Mouse (Mus musculus) yolk sac, embryonic 10.5 days (tissue): ENCODE results near the gene Slc43a2.
A peak's percentile ranks its signal among the peaks of the same experiment; 100 is the strongest.

Source experiments
- DNase-seq: peaks from one replicate; pipeline ENCODE4 v3.0.0-alpha.2; 2017; ENCODE audit warnings: low spot score

Gene Slc43a2

DNA sequence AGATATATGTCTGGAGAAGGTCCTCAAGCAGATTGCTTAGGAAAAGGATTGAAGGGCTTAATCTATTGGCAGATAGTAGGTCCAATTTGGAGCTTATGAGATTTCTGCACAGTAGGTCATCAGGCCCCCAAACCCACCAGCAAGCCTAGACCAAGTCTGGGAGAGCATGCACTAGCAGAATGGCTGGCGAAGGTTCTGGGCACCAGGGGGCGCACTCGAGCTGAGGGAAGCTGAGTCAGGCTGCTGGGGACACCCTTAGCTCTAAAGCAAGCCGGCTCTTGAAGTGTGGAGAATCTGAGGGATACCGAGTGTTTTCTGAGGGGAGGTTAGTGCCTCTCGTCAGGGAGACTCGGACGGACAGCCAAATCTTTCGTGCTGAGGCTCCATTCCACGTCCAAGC, 1.2 kb upstream of the Slc43a2 start:
- peak; percentile 90 for DNase-seq

DNA sequence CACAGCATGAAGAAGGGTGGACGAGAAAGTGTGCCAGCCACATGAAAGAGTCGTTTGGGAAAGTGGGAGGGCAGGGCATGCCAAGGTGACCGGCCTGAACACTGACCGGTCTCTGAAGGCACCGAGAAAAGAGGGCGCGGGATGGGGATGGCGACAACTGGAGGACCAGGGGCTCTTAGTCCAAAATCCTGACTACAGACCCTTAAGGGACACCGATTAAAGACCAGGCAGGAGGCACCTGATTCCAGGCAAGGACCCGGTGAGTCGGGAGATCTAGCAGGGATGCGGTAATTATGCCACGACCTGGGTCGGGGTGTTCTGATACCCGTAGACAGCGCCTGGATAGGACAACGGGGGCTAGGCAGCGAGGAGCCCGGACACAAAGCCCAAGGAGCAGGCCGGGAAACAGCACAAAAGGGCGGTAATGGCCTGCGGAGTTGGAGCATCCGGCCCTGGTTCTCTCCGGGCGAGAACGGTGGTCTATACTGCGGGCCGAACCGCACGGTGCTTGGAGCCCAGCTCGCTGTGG, 585 bp upstream of the Slc43a2 start:
- DNase-seq: no peak

DNA sequence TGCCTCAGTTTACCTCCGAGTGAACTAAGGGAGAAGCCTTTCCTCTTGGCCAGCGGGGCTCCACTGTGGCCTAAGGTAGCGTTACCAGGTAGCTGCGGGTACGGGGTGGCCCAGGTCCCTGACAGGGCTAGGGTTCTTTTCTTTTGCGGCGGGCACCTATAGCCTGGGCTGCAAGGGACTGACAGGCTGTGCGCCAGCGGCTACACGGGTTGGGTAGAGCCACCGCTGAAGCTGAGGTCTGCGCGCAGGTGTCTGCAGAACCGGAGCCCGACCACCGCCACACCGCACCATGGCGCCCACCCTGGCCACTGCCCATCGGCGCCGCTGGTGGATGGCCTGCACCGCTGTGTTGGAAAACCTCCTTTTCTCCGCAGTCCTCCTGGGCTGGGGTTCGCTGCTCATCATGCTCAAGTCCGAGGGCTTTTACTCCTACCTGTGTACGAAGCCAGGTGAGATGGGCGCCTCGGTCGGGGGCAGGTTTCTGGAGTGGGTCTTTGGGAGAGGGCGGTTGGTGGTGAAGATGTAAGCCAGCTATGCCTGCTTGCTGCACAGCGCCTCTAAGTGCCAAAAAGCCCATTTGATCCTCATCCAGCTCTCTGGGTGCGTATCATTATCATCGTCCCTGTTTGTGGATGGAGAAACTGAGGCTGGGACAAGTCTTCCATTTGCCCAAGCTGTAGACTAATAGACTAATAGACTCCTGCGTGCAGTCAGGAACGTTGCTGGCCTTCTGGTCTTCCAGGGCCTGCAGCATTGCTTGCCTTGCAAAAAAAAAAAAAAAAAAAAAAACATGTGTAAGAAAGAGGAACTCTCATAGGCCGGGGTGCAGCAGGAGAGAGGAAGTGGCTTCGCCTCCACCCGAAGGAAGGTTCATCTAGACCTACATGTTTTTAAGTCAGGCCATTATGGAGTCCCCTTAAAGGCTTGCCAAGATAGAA, 1.1 kb downstream of the Slc43a2 start:
- DNase-seq: no peak

DNA sequence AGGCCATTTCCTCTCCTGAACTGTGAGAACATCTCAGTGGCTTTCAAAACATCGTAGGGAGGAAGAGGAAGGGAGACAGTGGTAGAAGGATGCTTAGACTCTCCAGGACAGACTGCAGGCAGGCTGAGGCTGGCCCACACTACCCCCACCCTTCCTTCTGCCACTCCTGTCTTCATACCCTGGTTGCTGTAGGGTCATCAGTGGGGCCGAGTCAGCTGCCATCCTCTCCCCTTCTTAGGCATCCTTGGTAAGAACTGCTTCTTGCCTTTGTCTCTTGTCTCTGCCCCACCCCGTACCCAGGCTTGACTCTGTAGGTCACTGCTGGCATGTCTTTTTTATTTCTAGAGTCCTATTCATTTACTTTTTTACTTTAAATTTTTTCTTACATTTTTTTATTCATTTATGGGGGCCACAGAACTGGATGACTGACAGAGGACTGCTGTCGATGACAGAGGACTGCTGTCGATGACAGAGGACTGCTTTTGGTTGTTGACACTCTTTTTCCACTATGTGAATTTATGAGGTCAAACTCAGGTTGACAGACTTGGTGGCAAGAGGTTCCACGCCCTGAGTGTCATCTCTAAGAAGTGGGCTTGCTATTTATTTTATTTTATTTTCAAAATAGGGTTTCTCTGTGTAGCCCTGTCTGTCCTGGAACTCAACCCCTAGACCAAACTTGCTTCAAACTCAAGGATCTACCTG, 2.0 kb downstream of the Slc43a2 start:
- DNase-seq: no peak

DNA sequence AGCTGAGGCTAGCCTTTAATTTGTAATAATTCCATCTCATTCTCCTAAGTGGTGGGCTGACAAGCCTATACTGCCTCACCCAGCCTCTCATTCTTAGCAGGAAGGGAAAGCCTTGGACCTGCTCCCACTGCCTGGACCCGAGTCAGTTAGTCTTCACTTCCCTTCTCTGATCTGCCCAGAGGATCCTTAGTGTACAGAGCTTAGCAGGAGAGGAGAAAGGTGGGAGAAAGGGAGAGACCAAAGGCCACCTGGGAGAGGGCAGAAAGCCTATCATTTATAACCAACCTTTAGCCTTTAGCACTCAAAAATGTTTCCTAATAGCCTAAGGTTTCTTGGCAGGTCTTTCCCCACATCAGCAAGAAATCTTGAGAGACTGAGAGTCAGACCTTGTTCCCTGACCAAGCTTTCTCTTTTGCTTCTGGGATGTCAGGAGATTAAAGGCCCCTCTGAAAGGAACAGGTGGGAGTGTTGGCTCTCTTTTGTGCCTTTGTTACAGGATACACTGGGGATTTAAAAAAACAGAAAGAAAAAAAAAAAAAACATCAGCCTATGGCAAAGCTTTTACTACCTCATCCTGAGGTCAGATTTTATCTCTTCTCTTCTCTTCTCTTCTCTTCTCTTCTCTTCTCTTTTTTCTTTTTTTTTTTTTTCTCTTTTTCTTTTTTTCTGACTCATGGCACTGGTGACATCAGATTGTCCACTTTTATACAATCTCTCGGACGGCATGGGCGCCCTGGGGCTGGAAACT, 3.0 kb downstream of the Slc43a2 start:
- peak; percentile 79 for DNase-seq

DNA sequence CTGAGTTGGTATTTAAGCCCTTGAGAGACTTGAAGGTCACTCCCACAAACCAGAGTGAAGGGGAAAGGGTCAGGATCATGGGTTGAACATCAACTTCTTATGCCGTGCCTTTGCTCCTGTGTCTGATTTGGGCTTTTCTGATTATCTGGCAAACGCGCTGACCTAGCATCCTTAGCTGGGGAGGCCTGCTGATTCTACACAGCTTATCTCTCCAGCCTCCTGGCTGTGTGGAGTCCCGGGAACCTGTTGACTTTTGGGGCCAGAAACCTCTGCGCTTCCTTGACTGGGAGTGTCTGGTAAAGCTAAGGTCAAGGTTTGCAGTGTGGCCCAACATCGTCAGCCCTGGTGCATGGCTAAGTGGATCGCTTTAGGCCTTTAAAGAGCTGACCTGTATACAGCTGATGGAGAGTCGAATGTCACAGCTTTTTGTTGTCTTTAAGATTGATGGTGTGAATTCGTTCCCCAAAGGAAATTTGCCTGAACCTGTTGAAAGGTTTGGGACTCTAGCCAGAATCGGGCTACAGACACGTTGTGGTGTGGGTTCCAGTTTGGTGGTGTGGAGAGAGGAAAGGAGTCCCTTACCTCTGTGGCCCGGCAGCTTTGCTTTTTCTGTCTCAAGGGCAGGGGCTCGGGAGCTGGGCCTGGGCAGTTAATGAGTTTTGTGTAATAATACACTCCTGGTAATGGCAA, 3.8 kb downstream of the Slc43a2 start:
- peak; percentile 89 for DNase-seq

- no peak for DNase-seq
These were observed 4.9 kb downstream of the Slc43a2 start for GRCm38 (mm10) chr11:75536255-75537024.

DNA sequence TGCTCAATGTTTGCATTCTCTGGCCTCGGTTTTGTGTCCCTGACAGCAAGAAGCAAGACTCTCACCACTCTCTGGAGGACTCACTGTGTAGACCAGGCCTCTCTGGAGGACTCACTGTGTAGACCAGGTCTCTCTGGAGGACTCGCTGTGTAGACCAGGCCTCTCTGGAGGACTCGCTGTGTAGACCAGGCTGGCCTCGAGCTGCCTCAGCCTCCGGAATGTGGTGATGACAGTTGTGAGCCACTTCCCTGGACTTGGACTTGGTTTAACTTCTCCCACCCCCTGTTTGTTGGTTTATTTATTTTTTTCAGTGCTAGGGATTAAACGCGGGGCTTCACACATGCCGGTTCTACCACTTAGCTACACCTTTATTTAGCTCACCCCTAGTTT, 5.5 kb downstream of the Slc43a2 start:
- DNase-seq: no peak

- DNase-seq: no peak
These were observed 6.1 kb downstream of the Slc43a2 start for GRCm38 (mm10) chr11:75537491-75538183.

- DNase-seq: no peak
These were observed 6.9 kb downstream of the Slc43a2 start for GRCm38 (mm10) chr11:75538184-75538969.

DNA sequence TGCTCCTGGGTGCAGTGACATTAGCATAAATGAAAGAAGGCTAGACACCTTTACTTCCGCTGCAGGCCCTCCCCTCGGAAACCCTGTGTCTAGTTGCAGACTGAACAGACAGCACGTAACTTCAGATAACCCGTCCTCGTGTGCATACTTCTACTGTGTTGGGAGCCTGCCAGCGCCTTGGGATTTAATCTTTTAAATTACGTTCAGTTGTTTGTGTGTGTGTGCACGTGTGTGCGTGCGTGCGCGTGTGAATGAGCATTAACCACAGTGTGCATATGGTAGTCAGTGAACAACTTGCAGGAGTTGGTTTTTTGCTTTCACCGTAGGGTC, 7.4 kb downstream of the Slc43a2 start:
- no peak for DNase-seq

DNA sequence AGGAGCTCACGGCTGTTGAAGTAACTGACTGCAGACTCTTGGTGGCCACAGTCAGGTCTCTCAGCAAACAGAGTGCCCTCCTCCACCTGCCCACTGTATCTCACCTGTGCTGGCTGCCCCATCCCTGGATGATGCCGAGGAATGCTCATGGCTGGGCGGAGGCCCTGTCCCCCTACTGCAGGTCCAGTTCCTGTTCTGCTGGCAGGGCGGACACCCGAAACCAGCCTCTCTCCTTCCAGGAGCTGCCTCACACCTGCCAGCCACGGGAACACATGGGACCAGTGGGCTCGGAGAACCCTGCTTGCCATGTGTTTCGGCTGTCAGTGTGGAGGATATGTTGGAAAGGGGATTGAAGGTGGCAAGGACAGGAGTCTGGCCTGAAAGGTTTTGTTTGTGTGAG, 8.7 kb downstream of the Slc43a2 start:
- DNase-seq: no peak

GRCm38 (mm10) chr11:75540710-75541581, 9.5 kb downstream of the Slc43a2 start:
- peak; percentile 54 for DNase-seq

- DNase-seq: no peak
These were observed 13.2 kb downstream of the Slc43a2 start for GRCm38 (mm10) chr11:75544713-75545112.

- no peak for DNase-seq
These were observed 14.6 kb downstream of the Slc43a2 start for GRCm38 (mm10) chr11:75546057-75546456.

GRCm38 (mm10) chr11:75549658-75550111, 18.2 kb downstream of the Slc43a2 start:
- peak; percentile 91 for DNase-seq

DNA sequence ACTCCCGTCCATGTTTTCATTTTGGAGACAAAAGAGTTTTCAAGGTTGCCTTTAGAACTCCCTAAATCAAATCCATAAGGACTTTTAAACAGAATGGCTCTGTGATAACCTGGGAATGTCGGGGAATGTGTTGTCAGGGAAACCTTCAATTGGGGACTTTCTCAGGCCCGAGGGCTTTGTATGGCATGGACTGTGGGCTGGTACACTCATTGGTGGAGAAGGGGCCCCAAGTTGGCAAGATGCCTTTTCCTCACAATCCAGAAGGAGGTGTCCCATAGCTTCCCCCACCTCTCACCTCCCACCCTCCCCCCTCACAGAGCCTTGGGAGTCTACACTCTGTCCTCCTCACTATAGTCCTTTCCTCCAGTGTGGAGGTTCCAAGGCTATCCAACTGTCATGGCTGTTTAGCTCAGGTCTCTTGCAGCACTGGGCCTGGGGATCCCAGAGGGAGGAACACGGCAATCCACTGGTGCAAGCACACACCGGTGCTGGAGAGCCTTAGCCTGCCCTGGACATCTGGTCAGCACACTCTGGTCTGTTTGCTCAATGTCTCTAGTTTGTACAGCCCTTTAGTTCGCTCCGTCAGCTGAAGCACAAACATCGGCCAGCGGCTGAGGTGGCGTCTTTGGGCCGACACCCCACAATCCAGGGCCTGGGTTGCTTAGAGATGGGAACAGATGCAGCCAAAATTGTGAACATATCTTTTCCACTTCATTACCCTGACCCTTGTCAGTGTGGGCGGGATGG, 18.9 kb downstream of the Slc43a2 start:
- peak; percentile 60 for DNase-seq

- no peak for DNase-seq
These were observed 19.8 kb downstream of the Slc43a2 start for GRCm38 (mm10) chr11:75551321-75551720.
